Mouse (Mus musculus): ENCODE results near the gene Gm6803.
"Not testable (repeated sequence)": the region's sequence is repeated elsewhere in the genome, so short reads cannot be mapped to it uniquely, and the experiment has no call there.

DNA sequence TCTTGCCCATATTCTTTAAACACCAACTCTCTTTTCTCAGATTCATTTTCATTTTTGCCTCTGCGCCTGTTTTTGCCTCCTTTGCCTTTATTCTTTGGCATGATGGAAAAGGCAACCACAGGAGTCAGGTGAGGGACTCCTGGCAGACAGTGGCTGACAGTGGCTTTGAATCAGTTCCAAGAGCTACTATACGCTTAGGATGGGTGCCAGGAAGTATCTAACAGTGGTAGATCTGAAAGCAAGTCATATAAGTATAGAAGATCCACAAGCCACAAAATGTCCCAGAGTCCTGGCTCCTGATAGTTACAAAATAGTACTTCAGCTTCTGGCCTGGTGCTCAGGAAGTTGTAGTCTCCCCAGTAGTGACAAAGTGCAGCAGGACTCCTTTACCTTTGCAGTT is at the start of gene Gm6803:
- not testable (repeated sequence) for TF ChIP-seq GATA1 (IDR thresholded peaks at IDR 0.05; ENCODE audit: borderline replicate concordance, low read length); FLI1 (IDR thresholded peaks at IDR 0.05; ENCODE audit: low read length)
